Mouse (Mus musculus): ENCODE measurements around the gene Nodal. TPM values are rescaled to one million over a fixed set of nuclear protein-coding genes. Genes with fewer than 3 reads are reported as not detected.

Nodal gene
- total and polyA plus RNA-seq, 3 experiments = 0.13 TPM; not detected in 2

DNA sequence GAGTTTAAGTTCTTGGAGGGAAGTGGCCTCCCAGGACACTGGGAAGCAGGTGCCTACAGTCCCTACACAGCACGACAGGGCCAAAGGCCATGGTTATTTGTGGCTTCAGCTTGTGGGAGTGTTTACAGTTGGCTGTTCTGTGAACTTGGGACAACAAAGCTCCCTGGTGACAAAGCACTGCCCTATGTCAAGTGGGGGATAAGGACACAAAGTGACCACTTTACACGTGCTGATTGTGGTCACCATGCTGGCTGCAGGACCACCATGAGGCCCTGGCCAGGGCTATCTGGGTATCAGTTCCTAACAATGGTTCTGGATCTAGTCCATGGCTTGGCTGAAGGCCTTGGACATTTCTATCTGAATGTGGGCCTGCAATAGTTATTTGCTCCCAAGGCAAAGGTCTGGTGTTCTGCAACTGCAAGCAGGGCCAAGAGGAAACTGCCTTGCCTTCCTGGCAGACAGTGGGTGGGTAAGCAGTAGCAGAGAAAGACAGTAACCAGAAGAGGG, 8.5 kb downstream of the Nodal start:
- Histone ChIP-seq H3K36me3 (replicated peaks in 1 of 2; ENCODE audit: control insufficient read depth in 1 of 2, insufficient read depth in 1 of 2, low read length in 1 of 2) (peaks cover 19 to 33% of the 10 kb centered on the region in 2 experiments), H3K79me2 (replicated peaks; ENCODE audit: control insufficient read depth, extremely low read depth, insufficient read depth, poor library complexity, severe bottlenecking) (no peaks in the 10 kb centered on the region), H3K9ac (ENCODE audit: insufficient read depth, low read depth) (no peak overlapping the region), H3K4me2 (ENCODE audit: insufficient read depth, low read depth, poor library complexity, severe bottlenecking) (no peak overlapping the region), H3K9me3 (replicated peaks; ENCODE audit: low read length) (no peaks in the 10 kb centered on the region), H3K27me3 (replicated peaks) (no peaks in the 10 kb centered on the region), H3K4me3 (replicated peaks in 1 of 3; ENCODE audit: low read depth in 2 of 3, low read length in 2 of 3, poor library complexity in 1 of 3) (no peak overlapping the region), H3K4me1 (ENCODE audit: control insufficient read depth in 1 of 2, insufficient read depth in 2 of 2) (peaks cover 5 to 10% of the 10 kb centered on the region in 2 experiments), H3K27ac (ENCODE audit: insufficient read depth, low read depth) (no peak overlapping the region)
- DNase-seq (ENCODE audit: extremely low read depth) = no peak
- dilution Hi-C loops (cut with MboI; ENCODE audit: extremely low pct_ligation_motif_present, extremely low pct_unique_long_range_greater_than_20kb, low sequenced_read_pairs) (no loop called here), in situ Hi-C loops (cut with MboI; ENCODE audit: low pct_ligation_motif_present, low pct_unique_long_range_greater_than_20kb, low sequenced_read_pairs) (no loop called here)
- no peak for TF ChIP-seq SMC3 (IDR thresholded peaks at IDR 0.05; ENCODE audit: low read depth, low read length)
- no peak for TF ChIP-seq JUND (conservative IDR thresholded peaks at IDR 0.05; ENCODE audit: low read depth, low read length)
- no peak for TF ChIP-seq TBP (conservative IDR thresholded peaks at IDR 0.05; ENCODE audit: low read depth, low read length)
- no peak for TF ChIP-seq MXI1 (IDR thresholded peaks at IDR 0.05; ENCODE audit: low read depth, low read length)
- TF ChIP-seq MAX (IDR thresholded peaks at IDR 0.05; ENCODE audit: low read length) = no peak
- TF ChIP-seq SIN3A (IDR thresholded peaks at IDR 0.05; ENCODE audit: low read length) = no peak
- no peak for TF ChIP-seq KAT2A (IDR thresholded peaks at IDR 0.05; ENCODE audit: insufficient replicate concordance, low read length)
- no peak for TF ChIP-seq MAZ (IDR thresholded peaks at IDR 0.05; ENCODE audit: low read depth, low read length)
- no peak for TF ChIP-seq NRF1 (IDR thresholded peaks at IDR 0.05; ENCODE audit: low read depth, low read length)
- TF ChIP-seq POLR2A (IDR thresholded peaks at IDR 0.05; ENCODE audit: low read depth, low read length) = no peak
- no peak for TF ChIP-seq MYC (IDR thresholded peaks at IDR 0.05; ENCODE audit: low read depth, low read length)
- TF ChIP-seq ZC3H11A (IDR thresholded peaks at IDR 0.05; ENCODE audit: low read depth, low read length) = no peak
- TF ChIP-seq USF2 (conservative IDR thresholded peaks at IDR 0.05; ENCODE audit: low read depth, low read length) = no peak
- TF ChIP-seq ETS1 (conservative IDR thresholded peaks at IDR 0.05; ENCODE audit: low read depth, low read length) = no peak
- no peak for TF ChIP-seq IRF4 (IDR thresholded peaks at IDR 0.05; ENCODE audit: low read depth, low read length)
- TF ChIP-seq RCOR1 (conservative IDR thresholded peaks at IDR 0.05; ENCODE audit: low read depth, low read length) = no peak
- no peak for TF ChIP-seq ELF1 (IDR thresholded peaks at IDR 0.05; ENCODE audit: low read depth, low read length)
- TF ChIP-seq GABPA (IDR thresholded peaks at IDR 0.05; ENCODE audit: insufficient replicate concordance, low read depth, low read length) = no peak
- no peak for TF ChIP-seq EP300 (IDR thresholded peaks at IDR 0.05; ENCODE audit: low read length)

DNA sequence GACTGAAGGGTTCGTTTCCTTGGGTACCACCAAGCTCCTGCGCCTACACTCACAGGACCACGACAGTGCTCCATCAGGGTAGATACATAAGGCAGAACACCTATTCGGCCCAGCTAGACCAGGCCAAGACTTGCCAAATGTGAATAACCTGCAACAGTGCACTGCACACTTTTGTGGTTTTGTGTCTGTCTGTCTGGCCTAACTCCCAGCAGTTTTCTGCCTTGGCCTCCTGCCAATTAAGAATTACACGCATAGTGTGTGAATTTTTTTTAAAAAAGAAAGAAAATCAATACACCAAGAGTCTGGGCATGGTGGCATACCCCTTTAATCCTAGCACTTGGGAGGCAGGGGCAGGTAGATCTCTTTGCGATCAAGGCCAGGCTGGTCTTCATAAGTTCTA, 10.2 kb downstream of the Nodal start:
- dilution Hi-C loops (cut with MboI; ENCODE audit: extremely low pct_ligation_motif_present, extremely low pct_unique_long_range_greater_than_20kb, low sequenced_read_pairs) (no loop called here), in situ Hi-C loops (cut with MboI; ENCODE audit: low pct_ligation_motif_present, low pct_unique_long_range_greater_than_20kb, low sequenced_read_pairs) (no loop called here)
- TF ChIP-seq SMC3 (IDR thresholded peaks at IDR 0.05; ENCODE audit: low read depth, low read length) = no peak
- no peak for TF ChIP-seq RAD21 (IDR thresholded peaks at IDR 0.05; ENCODE audit: low read depth, low read length)
- TF ChIP-seq USF2 (conservative IDR thresholded peaks at IDR 0.05; ENCODE audit: low read depth, low read length) = no peak
- TF ChIP-seq ZC3H11A (IDR thresholded peaks at IDR 0.05; ENCODE audit: low read depth, low read length) = no peak
- no peak for TF ChIP-seq NELFE (IDR thresholded peaks at IDR 0.05; ENCODE audit: low read depth, low read length)
- no peak for TF ChIP-seq NRF1 (IDR thresholded peaks at IDR 0.05; ENCODE audit: low read depth, low read length)
- TF ChIP-seq USF1 (IDR thresholded peaks at IDR 0.05; ENCODE audit: low read depth, low read length) = no peak
- no peak for TF ChIP-seq EP300 (IDR thresholded peaks at IDR 0.05; ENCODE audit: low read length)
- TF ChIP-seq SIN3A (IDR thresholded peaks at IDR 0.05; ENCODE audit: low read length) = no peak
- no peak for TF ChIP-seq JUND (conservative IDR thresholded peaks at IDR 0.05; ENCODE audit: low read depth, low read length)
- no peak for TF ChIP-seq ELF1 (IDR thresholded peaks at IDR 0.05; ENCODE audit: low read depth, low read length)
- no peak for TF ChIP-seq TCF12 (IDR thresholded peaks at IDR 0.05; ENCODE audit: low read depth, low read length)
- TF ChIP-seq ETS1 (conservative IDR thresholded peaks at IDR 0.05; ENCODE audit: low read depth, low read length) = no peak
- TF ChIP-seq UBTF (IDR thresholded peaks at IDR 0.05; ENCODE audit: low read depth, low read length) = no peak
- no peak for TF ChIP-seq MXI1 (IDR thresholded peaks at IDR 0.05; ENCODE audit: low read depth, low read length)
- TF ChIP-seq KAT2A (IDR thresholded peaks at IDR 0.05; ENCODE audit: insufficient replicate concordance, low read length) = no peak
- no peak for DNase-seq (ENCODE audit: extremely low read depth)
- Histone ChIP-seq H3K9me3 (replicated peaks; ENCODE audit: low read length) (no peaks in the 10 kb centered on the region), H3K9ac (ENCODE audit: insufficient read depth, low read depth) (no peak overlapping the region), H3K79me2 (replicated peaks; ENCODE audit: control insufficient read depth, extremely low read depth, insufficient read depth, poor library complexity, severe bottlenecking) (no peaks in the 10 kb centered on the region), H3K4me1 (ENCODE audit: control insufficient read depth in 1 of 2, insufficient read depth in 2 of 2) (peaks cover 2 to 9% of the 10 kb centered on the region in 2 experiments), H3K4me2 (ENCODE audit: insufficient read depth, low read depth, poor library complexity, severe bottlenecking) (no peak overlapping the region), H3K27ac (ENCODE audit: insufficient read depth, low read depth) (no peak overlapping the region), H3K36me3 (replicated peaks in 1 of 2; ENCODE audit: control insufficient read depth in 1 of 2, insufficient read depth in 1 of 2, low read length in 1 of 2) (peaks cover 27 to 41% of the 10 kb centered on the region in 2 experiments), H3K27me3 (replicated peaks) (no peaks in the 10 kb centered on the region), H3K4me3 (replicated peaks in 1 of 3; ENCODE audit: low read depth in 2 of 3, low read length in 2 of 3, poor library complexity in 1 of 3) (no peak overlapping the region)

Data from CH12.LX (cell line).